Mouse (Mus musculus): Measurements from ENCODE around the gene Ptpn11. TPM values are rescaled to one million over a fixed set of nuclear protein-coding genes. Genes with fewer than 3 reads are reported as not detected.

The Ptpn11 gene
- polyA plus RNA-seq, 1 experiment, result 6.9 TPM

GRCm38 (mm10) chr5:121191584-121191906 is 348 bp upstream of the Ptpn11 start:
- Histone ChIP-seq H3K27me3 (ENCODE audit: control insufficient read depth, insufficient read depth, low read length) (no peaks in the 10 kb centered on the region), H3K4me3 (ENCODE audit: control insufficient read depth, low read depth, low read length) (peak overlapping the region; percentile 88), H3K27ac (ENCODE audit: control insufficient read depth, insufficient read depth, low read depth, low read length) (peak overlapping the region; percentile 54; the same call in 1 of the 2 replicates), H3K36me3 (ENCODE audit: control insufficient read depth, insufficient read depth, low read length) (no peaks in the 10 kb centered on the region), H3K4me1 (ENCODE audit: control insufficient read depth, insufficient read depth, low read length) (peaks cover 9% of the 10 kb centered on the region)
- TF ChIP-seq POLR2A (IDR thresholded peaks at IDR 0.05; ENCODE audit: control insufficient read depth, low read depth, low read length) (no peak), CTCF (IDR thresholded peaks at IDR 0.05; ENCODE audit: control insufficient read depth, insufficient read depth, insufficient replicate concordance, low read depth, low read length) (no peak)

- H3K4me3 ChIP-seq (ENCODE audit: control insufficient read depth, low read depth, low read length), result peak overlapping the region; percentile 88
- peak overlapping the region; percentile 55 for H3K27ac ChIP-seq (ENCODE audit: control insufficient read depth, insufficient read depth, low read depth, low read length)
- peaks cover 9% of the 10 kb centered on the region for H3K4me1 ChIP-seq (ENCODE audit: control insufficient read depth, insufficient read depth, low read length)
These were observed 874 bp downstream of the Ptpn11 start for GRCm38 (mm10) chr5:121190210-121190835.

GRCm38 (mm10) chr5:121189182-121189581 is 2.0 kb downstream of the Ptpn11 start:
- peaks cover 9% of the 10 kb centered on the region for H3K4me1 ChIP-seq (ENCODE audit: control insufficient read depth, insufficient read depth, low read length)
- no peaks in the 10 kb centered on the region for H3K27me3 ChIP-seq (ENCODE audit: control insufficient read depth, insufficient read depth, low read length)
- no peak overlapping the region for H3K4me3 ChIP-seq (ENCODE audit: control insufficient read depth, low read depth, low read length)
- no peak overlapping the region for H3K27ac ChIP-seq (ENCODE audit: control insufficient read depth, insufficient read depth, low read depth, low read length)
- H3K36me3 ChIP-seq (ENCODE audit: control insufficient read depth, insufficient read depth, low read length), result no peaks in the 10 kb centered on the region
- TF ChIP-seq CTCF (IDR thresholded peaks at IDR 0.05; ENCODE audit: control insufficient read depth, insufficient read depth, insufficient replicate concordance, low read depth, low read length) (no peak), POLR2A (IDR thresholded peaks at IDR 0.05; ENCODE audit: control insufficient read depth, low read depth, low read length) (no peak)

More at GRCm38 (mm10) chr5:121190210-121190835, 874 bp downstream of the Ptpn11 start:
- H3K36me3 ChIP-seq (ENCODE audit: control insufficient read depth, insufficient read depth, low read length), result no peaks in the 10 kb centered on the region
- no peaks in the 10 kb centered on the region for H3K27me3 ChIP-seq (ENCODE audit: control insufficient read depth, insufficient read depth, low read length)
- TF ChIP-seq POLR2A (IDR thresholded peaks at IDR 0.05; ENCODE audit: control insufficient read depth, low read depth, low read length) (no peak), CTCF (IDR thresholded peaks at IDR 0.05; ENCODE audit: control insufficient read depth, insufficient read depth, insufficient replicate concordance, low read depth, low read length) (no peak)

- peaks cover 9% of the 10 kb centered on the region for H3K4me1 ChIP-seq (ENCODE audit: control insufficient read depth, insufficient read depth, low read length)
- no peaks in the 10 kb centered on the region for H3K27me3 ChIP-seq (ENCODE audit: control insufficient read depth, insufficient read depth, low read length)
- H3K27ac ChIP-seq (ENCODE audit: control insufficient read depth, insufficient read depth, low read depth, low read length), result peak overlapping the region; percentile 43
- no peaks in the 10 kb centered on the region for H3K36me3 ChIP-seq (ENCODE audit: control insufficient read depth, insufficient read depth, low read length)
- TF ChIP-seq CTCF (IDR thresholded peaks at IDR 0.05; ENCODE audit: control insufficient read depth, insufficient read depth, insufficient replicate concordance, low read depth, low read length) (no peak), POLR2A (IDR thresholded peaks at IDR 0.05; ENCODE audit: control insufficient read depth, low read depth, low read length) (no peak)
- no peak overlapping the region for H3K4me3 ChIP-seq (ENCODE audit: control insufficient read depth, low read depth, low read length)
These were observed 2.9 kb downstream of the Ptpn11 start for GRCm38 (mm10) chr5:121188265-121188664.

GRCm38 (mm10) chr5:121187580-121188001 is 3.6 kb downstream of the Ptpn11 start:
- no peak for TF ChIP-seq POLR2A (IDR thresholded peaks at IDR 0.05; ENCODE audit: control insufficient read depth, low read depth, low read length)
- no peak for TF ChIP-seq CTCF (IDR thresholded peaks at IDR 0.05; ENCODE audit: control insufficient read depth, insufficient read depth, insufficient replicate concordance, low read depth, low read length)
- Histone ChIP-seq H3K27me3 (ENCODE audit: control insufficient read depth, insufficient read depth, low read length) (no peaks in the 10 kb centered on the region), H3K4me1 (ENCODE audit: control insufficient read depth, insufficient read depth, low read length) (peaks cover 9% of the 10 kb centered on the region), H3K36me3 (ENCODE audit: control insufficient read depth, insufficient read depth, low read length) (no peaks in the 10 kb centered on the region), H3K27ac (ENCODE audit: control insufficient read depth, insufficient read depth, low read depth, low read length) (no peak overlapping the region), H3K4me3 (ENCODE audit: control insufficient read depth, low read depth, low read length) (no peak overlapping the region)

GRCm38 (mm10) chr5:121184945-121185551 is 6.1 kb downstream of the Ptpn11 start:
- Histone ChIP-seq H3K4me1 (ENCODE audit: control insufficient read depth, insufficient read depth, low read length) (peaks cover 3% of the 10 kb centered on the region), H3K27ac (ENCODE audit: control insufficient read depth, insufficient read depth, low read depth, low read length) (peak overlapping the region; percentile 30; the same call in 1 of the 2 replicates), H3K27me3 (ENCODE audit: control insufficient read depth, insufficient read depth, low read length) (no peaks in the 10 kb centered on the region), H3K4me3 (ENCODE audit: control insufficient read depth, low read depth, low read length) (no peak overlapping the region), H3K36me3 (ENCODE audit: control insufficient read depth, insufficient read depth, low read length) (no peaks in the 10 kb centered on the region)
- TF ChIP-seq POLR2A (IDR thresholded peaks at IDR 0.05; ENCODE audit: control insufficient read depth, low read depth, low read length), result no peak
- no peak for TF ChIP-seq CTCF (IDR thresholded peaks at IDR 0.05; ENCODE audit: control insufficient read depth, insufficient read depth, insufficient replicate concordance, low read depth, low read length)

GRCm38 (mm10) chr5:121184375-121184774 is 6.8 kb downstream of the Ptpn11 start:
- no peaks in the 10 kb centered on the region for H3K27me3 ChIP-seq (ENCODE audit: control insufficient read depth, insufficient read depth, low read length)
- no peaks in the 10 kb centered on the region for H3K36me3 ChIP-seq (ENCODE audit: control insufficient read depth, insufficient read depth, low read length)
- H3K4me1 ChIP-seq (ENCODE audit: control insufficient read depth, insufficient read depth, low read length), result peaks cover 3% of the 10 kb centered on the region
- H3K27ac ChIP-seq (ENCODE audit: control insufficient read depth, insufficient read depth, low read depth, low read length), result no peak overlapping the region
- no peak overlapping the region for H3K4me3 ChIP-seq (ENCODE audit: control insufficient read depth, low read depth, low read length)
- no peak for TF ChIP-seq CTCF (IDR thresholded peaks at IDR 0.05; ENCODE audit: control insufficient read depth, insufficient read depth, insufficient replicate concordance, low read depth, low read length)
- TF ChIP-seq POLR2A (IDR thresholded peaks at IDR 0.05; ENCODE audit: control insufficient read depth, low read depth, low read length), result no peak

Data from testis, adult 2 months (tissue).